Mouse (Mus musculus) spleen, adult 18-20 months (tissue): ENCODE results near the gene Cyp26c1.

Source experiments
- DNase-seq, 2 experiments: peaks; one replicate each; pipeline ENCODE4 v3.0.0; 2022; ENCODE audit warnings: mixed read lengths in 2 of 2

Gene Cyp26c1

GRCm38 (mm10) chr19:37685281-37685680, at the start of gene Cyp26c1:
TSS of gene Cyp26c1 (plus strand) at chr19:37685581.
- no peak for DNase-seq

DNA sequence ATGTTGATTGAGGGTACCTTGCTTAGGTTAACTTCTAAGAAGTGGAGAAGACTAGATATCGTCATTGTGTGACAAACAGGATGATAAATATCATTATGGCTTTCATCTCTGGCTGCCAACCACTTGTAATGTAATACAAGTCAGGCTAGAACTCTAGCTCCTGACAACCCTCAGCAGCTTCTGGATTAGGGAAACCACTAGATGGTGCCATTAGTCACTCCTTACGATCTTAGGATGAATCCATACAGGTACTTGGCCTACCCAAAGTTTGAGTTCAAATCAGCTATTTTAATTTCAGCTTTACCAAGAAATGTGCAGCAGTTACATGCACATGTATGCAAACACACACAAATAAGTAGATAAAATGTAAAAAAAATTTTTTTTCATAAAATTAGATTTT, 37.4 kb upstream of the Cyp26c1 start:
- DNase-seq = no peak

- DNase-seq = no peak
Observed at GRCm38 (mm10) chr19:37650526-37650925, 34.9 kb upstream of the Cyp26c1 start.

- DNase-seq = no peak
Observed at GRCm38 (mm10) chr19:37654012-37654411, 31.4 kb upstream of the Cyp26c1 start.

- no peak for DNase-seq
Observed at GRCm38 (mm10) chr19:37656441-37656840, 28.9 kb upstream of the Cyp26c1 start.

- no peak for DNase-seq
Observed at GRCm38 (mm10) chr19:37665256-37665655, 20.1 kb upstream of the Cyp26c1 start.

DNA sequence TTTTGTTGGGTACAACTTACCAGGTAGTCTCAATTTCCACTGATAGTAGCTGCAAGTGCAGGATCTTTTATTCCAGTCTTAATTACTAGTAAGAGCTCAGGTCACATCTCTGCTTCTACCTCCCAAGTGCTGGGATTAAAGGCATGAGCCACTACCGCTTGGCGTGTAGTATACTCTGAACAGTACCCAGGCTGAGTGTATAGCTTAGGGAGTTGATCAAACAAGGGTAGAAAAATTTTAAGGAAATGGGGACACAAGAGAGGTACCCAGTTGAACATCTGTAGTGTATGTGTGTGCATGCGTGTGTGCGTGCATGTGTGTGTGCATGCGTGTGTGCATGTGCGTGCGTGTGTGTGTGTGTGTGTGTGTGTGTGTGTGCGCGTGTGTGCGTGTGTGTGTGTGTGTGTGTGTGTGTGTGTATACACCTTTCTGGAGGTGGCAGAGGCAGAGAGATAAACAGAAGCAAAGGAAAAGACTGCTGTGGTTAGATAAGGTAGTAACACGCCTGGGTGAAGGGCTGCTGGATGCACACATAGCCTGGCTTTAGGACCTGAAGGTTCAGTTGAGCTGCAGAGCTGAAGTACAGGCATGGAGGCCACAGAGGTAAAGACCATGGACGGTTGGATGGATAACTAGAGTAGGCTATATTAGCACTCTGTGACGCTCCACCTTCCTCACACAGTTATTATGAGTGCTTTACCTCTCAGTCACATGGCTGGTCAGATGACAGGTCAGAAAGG, 17.4 kb upstream of the Cyp26c1 start:
- no peak for DNase-seq

GRCm38 (mm10) chr19:37668657-37669056, 16.7 kb upstream of the Cyp26c1 start:
- DNase-seq = no peak

DNA sequence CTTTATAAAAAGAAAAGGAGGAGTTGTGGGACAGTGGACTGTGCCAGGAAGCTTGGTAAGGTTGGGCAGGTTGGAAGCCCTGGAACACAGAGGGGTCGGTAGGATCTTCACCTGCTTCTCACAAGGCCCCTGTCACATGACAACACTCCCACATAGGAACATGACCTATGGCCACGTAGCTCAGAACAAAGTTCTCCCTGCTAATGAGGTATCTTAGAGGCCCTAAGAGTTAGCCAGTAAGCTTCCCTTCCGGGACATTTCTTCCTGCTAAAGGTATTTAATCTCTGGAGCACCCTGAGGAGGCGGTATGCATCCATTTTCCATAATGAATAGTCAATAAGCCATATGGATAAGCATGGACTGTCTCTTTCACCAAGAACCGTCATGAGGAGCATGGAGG, 15.9 kb upstream of the Cyp26c1 start:
- DNase-seq = no peak

DNA sequence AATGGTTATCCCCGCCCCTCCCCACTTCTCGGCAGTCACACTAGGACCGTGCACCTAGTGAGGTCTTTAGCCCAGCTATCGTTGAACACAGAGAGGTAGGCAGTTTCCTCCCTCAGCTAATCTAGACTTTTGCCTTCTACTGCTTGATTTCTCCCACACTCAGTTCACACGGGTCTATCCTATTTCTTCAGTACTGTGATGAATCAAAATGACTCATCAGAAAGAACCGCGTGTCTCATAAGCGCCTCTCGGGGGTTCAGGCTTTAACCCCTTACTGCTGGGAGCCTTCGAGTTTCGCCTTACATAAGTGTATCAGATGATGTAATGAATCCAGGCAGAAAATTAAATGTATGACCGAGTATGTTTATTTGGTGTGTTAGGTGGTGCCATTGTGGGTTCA, 12.0 kb upstream of the Cyp26c1 start:
- no peak for DNase-seq

- no peak for DNase-seq
Observed at GRCm38 (mm10) chr19:37686347-37686746, 966 bp downstream of the Cyp26c1 start.

- no peak for DNase-seq
Observed at GRCm38 (mm10) chr19:37686941-37687850, 1.8 kb downstream of the Cyp26c1 start.

GRCm38 (mm10) chr19:37689478-37689877, 4.1 kb downstream of the Cyp26c1 start:
- DNase-seq = no peak

GRCm38 (mm10) chr19:37690716-37691115, 5.3 kb downstream of the Cyp26c1 start:
- DNase-seq = no peak

GRCm38 (mm10) chr19:37692879-37693278, 7.5 kb downstream of the Cyp26c1 start:
- no peak for DNase-seq

DNA sequence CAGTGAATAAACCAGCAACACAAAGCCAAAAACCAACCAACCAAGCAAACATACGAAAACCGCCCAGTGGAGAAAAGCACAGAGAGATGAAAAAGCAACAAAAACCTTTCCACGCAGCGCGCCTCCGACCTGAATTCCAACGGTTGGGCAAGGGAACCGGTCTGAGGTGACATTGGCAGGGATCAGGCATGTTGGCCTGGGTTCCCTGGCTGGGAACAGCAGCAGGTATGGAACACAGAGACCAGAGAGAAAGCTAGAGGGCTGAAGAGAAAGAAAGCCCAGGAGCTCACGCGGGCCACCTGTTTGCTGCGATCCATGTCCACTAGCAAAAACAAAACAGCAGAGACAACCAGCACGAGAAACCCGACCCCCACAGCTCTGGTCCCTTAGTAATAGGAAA, 9.8 kb downstream of the Cyp26c1 start:
- DNase-seq = no peak

GRCm38 (mm10) chr19:37695762-37696602, 10.6 kb downstream of the Cyp26c1 start:
- DNase-seq = no peak

DNA sequence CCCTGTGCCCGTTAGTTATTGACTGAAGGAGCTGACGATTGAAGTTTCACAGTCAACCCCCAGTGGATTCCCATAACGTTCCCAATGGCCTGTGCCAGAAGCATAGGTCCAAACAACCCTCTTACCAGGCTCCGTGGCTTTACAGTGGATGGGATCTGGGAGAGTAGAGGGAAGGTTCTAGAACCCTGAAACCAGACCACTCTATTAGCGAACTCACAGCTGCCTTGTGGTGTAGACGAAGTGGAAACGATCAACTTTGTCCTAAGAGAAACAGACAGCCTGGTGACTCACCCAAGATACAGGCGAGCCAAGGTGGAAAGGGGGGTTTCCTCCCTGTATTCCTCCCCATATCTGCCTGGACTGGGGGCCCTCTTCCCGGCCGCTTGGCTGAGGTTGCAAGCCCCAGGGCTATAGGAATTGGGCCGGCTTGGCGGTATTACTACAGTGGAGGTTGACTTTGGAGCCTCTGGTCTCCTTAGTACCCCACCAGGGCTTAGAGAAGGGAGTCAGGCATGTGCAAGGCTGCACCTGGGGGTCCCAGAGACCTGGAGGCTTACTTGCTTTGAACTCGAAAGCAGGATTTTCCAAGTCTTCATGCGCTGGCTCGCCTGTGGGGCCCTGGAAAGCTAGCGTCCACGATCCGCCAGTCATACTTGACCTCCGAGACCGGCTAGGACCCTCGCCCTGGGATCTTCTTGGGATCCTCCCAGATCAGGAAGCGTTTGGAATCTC, 11.4 kb downstream of the Cyp26c1 start:
- DNase-seq = no peak

- no peak for DNase-seq
Observed at GRCm38 (mm10) chr19:37697335-37697636, 11.9 kb downstream of the Cyp26c1 start.

DNA sequence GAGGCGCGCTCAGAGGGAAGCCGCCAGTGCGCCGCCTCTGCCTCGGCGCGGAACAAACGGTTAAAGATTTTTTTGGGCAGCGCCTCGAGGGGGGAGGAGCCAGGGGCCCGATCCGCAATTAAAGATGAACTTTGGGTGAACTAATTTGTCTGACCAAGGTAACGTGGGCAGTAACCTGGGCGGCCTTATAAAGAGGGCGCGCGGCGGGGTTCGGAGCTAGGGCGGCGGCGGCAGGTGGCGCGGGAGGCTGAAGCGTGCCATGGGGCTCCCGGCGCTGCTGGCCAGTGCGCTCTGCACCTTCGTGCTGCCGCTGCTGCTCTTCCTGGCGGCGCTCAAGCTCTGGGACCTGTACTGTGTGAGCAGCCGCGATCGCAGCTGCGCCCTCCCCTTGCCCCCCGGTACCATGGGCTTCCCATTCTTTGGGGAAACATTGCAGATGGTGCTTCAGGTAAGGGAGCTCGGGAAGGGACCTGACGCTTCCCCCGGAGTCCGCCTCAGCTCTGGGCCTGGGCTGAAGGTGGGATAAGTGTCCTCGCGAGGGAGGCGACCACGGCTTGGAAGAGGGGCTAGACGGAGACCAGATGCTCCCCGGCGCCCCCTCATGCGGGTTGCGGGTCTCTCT, 12.4 kb downstream of the Cyp26c1 start, which contains the start of gene Cyp26a1:
Gene Cyp26a1 (plus strand): TSS at position 148 of the 622 bp plus-strand sequence.
- DNase-seq = no peak

- no peak for DNase-seq
Observed at GRCm38 (mm10) chr19:37698273-37699160, 13.1 kb downstream of the Cyp26c1 start.
